Mouse (Mus musculus): ENCODE results near the gene Cse1l. TPM values are rescaled to one million over a fixed set of nuclear protein-coding genes. Genes with fewer than 3 reads are reported as not detected.

The Cse1l gene
- total RNA-seq (2022) = 10 to 100 TPM; 56.8 to 74.9 (median 72.1) TPM

DNA sequence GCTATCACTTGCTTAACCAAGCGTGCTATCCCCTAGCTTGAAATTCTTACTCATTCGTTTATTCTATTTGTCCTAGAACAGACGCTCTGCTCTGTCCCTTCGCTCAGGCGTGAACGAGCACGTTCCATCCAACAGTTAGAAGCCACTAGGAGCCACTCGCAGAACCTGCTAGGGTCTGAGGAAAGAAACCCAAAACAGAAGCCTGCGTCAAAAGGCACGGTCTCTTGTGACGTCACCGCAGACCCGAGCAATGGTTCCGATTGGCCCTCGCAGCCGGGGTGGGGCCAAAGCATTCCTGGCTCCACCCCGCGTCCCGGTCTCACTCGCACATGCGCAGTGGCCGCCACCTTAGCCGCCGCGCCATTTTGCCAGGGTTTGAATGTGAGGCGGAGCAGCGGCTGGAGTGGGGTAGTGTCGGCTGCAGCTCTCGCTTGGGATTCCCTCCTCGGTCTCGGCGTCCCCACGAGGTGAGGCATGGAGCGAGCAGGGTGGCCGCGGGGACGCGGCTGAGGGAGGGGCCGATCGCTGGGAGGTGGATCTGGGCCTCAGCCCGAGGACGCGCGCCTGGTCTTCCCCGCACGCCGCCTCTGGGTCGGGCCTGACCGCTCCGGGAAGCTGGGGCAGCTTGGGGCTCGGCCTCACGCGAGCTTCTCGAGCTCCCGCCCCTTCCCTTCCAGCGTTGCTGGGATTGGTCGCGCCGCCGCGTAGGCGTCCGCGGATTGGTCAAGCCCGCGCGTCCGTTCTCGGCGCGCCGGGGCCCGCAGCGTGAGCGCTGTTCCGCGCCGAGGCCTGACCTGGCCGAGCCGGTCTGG is at the start of gene Cse1l:
Gene Cse1l (plus strand): TSS at position 330 of the 812 bp plus-strand sequence.
- peak; percentile 95 for DNase-seq

DNA sequence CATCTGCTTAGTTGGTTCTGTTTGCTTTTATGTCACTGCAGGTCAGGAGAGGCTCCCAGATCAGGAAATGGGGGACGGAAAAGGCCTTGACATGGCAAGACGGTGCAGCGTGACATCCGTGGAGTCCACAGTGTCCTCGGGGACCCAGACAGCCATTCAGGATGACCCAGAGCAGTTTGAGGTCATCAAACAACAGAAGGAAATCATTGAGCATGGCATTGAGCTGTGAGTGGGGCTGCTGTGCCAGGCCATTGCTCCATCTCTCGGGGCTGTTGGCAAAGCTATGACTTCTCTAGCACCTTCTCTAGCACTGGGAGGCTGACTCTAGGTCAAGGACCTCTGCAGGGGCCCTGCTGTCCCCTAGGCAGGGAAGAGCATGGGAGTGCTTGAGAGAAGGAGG is 49.5 kb upstream of the Cse1l start:
- peak; percentile 63 for DNase-seq

GRCm38 (mm10) chr2:166857118-166857517 is 48.7 kb upstream of the Cse1l start:
- no peak for DNase-seq

DNA sequence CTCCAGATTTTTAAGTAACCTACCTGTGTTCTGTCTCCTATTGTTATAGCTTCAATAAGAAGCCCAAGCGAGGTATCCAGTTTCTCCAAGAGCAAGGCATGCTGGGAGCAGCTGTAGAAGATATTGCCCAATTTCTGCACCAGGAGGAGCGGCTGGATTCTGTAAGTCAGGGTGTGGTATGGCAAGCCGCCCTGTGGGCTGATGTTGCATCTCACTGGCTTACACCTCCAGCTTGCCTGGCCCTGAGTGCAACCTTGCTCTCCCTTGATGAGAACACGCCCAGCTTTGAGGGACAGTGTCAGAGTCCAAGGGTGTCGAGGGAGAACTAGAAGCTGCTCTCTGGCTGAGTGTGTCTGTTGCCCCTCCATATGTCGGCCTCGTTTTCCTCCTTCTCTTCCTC is 46.6 kb upstream of the Cse1l start:
- no peak for DNase-seq

- DNase-seq = no peak
Observed at GRCm38 (mm10) chr2:166862505-166862904, 43.3 kb upstream of the Cse1l start.

DNA sequence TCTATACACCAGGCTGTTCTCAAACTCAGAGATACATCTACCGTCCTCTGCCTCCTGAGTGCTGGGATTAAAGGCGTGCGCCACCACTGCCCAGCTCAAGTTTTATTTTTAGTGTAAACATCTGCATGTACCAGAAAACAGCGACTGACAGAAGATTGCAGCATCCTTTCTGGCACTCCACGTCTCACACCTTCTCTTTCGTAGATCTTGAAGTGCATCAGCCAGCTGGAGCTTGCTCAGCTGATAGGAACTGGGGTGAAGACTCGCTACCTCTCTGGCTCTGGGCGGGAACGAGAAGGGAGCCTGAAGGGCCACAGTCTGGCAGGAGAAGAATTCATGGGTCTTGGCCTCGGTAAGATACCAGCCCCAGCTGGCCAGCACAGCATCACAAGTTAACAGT is 40.4 kb upstream of the Cse1l start:
- no peak for DNase-seq

- no peak for DNase-seq
Observed at GRCm38 (mm10) chr2:166870271-166870865, 35.5 kb upstream of the Cse1l start.

- no peak for DNase-seq
Observed at GRCm38 (mm10) chr2:166870899-166871298, 34.9 kb upstream of the Cse1l start.

- no peak for DNase-seq
Observed at GRCm38 (mm10) chr2:166874675-166875280, 31.1 kb upstream of the Cse1l start.

GRCm38 (mm10) chr2:166875561-166875960 is 30.3 kb upstream of the Cse1l start:
- DNase-seq = no peak

- no peak for DNase-seq
Observed at GRCm38 (mm10) chr2:166876331-166876730, 29.5 kb upstream of the Cse1l start.

DNA sequence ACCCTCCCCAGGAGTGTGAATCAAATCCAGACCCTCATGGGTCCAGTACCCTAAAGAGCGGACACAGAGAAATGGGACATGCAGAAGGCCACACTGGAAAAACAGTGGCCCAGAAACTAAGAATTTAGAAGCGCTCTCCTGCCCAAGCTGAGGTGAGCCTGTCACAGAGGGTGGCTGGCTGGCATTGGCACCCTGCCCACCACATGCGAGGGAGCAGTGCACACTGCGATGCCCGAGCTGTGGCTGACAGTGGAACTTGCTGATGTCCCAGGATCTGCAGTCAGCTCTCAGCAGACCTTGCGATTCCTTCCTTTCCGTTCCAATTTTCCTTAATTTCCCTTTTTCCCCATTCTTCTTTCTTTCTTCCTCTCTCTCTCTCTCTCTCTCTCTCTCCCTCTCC is 20.8 kb upstream of the Cse1l start:
- no peak for DNase-seq

DNA sequence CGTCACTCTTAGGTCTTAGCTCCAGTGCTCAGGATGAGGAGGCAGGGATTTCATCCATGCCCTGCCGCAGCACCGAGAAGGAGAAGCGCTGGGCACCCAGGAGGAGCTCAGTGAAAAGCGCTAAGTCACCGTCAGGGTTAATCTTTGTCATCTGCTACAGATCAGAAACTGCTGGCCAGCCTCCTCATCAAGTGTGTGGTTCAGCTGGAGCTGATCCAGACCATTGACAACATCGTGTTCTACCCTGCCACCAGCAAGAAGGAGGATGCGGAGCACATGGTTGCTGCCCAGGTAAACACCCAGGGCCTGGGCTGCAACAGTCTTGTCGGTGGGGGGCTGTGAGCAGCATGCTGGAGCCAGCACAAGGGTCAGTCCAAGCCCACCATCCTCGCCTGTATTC is 20.2 kb upstream of the Cse1l start:
- no peak for DNase-seq

GRCm38 (mm10) chr2:166886231-166886630 is 19.6 kb upstream of the Cse1l start:
- no peak for DNase-seq

- DNase-seq = no peak
Observed at GRCm38 (mm10) chr2:166887816-166888215, 18.0 kb upstream of the Cse1l start.

DNA sequence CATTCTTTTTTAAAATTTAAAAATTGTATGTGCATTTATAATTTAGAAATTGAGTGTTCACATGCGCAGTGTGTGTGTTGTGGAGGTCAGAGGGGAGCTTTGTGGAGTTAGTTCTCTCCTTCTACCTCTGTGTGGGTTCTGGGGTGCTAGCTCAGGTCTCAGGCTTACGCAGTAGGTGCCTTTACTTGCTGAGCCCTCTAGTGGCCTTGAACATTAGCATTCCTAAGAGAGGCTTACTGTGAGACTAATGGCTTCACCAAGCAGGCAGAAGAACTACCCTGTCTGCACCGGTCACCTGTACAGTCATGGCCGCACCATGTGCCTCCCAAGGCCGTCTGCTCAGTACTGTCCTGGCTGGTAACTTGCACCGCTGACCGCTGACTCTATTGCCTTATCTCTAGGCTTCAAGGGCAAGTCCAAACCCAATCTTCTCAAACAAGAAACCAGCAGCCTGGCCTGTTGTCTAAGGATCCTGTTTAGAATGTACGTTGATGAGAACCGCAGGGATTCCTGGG is 14.4 kb upstream of the Cse1l start:
- DNase-seq = peak; percentile 63

- DNase-seq = no peak
Observed at GRCm38 (mm10) chr2:166892158-166892680, 13.6 kb upstream of the Cse1l start.

DNA sequence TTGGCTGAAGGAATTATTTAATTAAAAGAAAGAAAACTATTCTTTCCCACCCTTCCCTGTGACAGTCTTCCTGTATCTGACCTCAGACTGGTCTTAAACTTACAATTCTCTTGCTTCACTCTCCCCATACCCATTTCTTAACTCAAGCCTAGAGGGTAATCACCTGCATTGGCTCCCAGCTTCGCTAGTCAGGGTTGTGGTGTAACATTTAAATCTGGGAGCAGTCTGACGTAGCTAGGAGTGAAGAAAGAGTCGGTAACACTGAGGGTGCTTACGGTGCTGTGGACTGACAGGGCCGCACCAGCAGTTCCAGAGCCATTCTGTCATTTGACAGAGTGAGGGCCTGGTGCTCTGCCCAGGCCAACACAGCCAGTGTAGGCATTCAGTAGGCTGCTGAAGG is 12.8 kb upstream of the Cse1l start:
- DNase-seq = no peak

- no peak for DNase-seq
Observed at GRCm38 (mm10) chr2:166896368-166896767, 9.5 kb upstream of the Cse1l start.

- no peak for DNase-seq
Observed at GRCm38 (mm10) chr2:166896974-166897373, 8.9 kb upstream of the Cse1l start.

- no peak for DNase-seq
Observed at GRCm38 (mm10) chr2:166899161-166899560, 6.7 kb upstream of the Cse1l start.

GRCm38 (mm10) chr2:166899746-166900145 is 6.1 kb upstream of the Cse1l start:
- no peak for DNase-seq

GRCm38 (mm10) chr2:166900792-166901505 is 4.9 kb upstream of the Cse1l start:
- no peak for DNase-seq
